Mouse (Mus musculus): ENCODE results near the gene Kdm2a. TPM values are rescaled to one million over a fixed set of nuclear protein-coding genes. Genes with fewer than 3 reads are reported as not detected.

Kdm2a gene
- total and polyA plus RNA-seq, 3 experiments = 20.3 to 55.9 TPM; not detected in 1

DNA sequence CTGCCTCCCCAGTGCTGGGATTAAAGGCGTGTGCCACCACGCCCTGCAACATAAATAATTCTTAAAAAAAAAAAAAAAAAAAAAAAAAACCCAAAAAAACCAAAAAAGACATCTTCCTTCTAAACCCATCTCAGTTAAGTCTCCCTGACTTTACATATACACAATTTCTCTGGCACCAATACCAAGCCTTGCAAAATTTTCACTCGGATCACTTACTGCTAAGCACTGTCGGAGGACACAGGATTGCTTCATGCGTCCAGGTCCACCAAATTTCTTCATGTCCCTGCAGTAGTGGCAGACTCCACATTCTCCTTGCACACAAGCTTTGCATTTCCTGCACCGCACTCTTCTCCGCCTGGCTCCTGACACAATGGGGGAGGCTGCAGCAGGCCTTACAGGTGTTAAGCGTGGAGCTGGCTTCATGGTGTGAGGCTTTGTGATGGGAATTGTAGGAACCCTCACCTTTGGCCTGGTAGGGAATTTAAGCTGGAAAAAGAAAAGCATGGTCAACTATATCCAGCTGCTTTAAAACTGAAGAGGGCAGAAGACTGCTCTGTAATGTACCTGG lies 69.3 kb downstream of the Kdm2a start:
- H3K27me3 ChIP-seq (ENCODE audit: control insufficient read depth in 1 of 2, insufficient read depth in 2 of 2, low read length in 2 of 2) = no peaks in the 10 kb centered on the region
- peaks cover 27 to 28% of the 10 kb centered on the region in 2 experiments for H3K36me3 ChIP-seq (ENCODE audit: control insufficient read depth in 1 of 2, insufficient read depth in 2 of 2, low read length in 2 of 2)
- H3K4me3 ChIP-seq (ENCODE audit: control insufficient read depth in 1 of 2, insufficient read depth in 1 of 2, low read depth in 2 of 2, low read length in 2 of 2) = no peak overlapping the region
- no peaks in the 10 kb centered on the region for H3K9me3 ChIP-seq (replicated peaks; ENCODE audit: insufficient read depth, low read length)
- H3K27ac ChIP-seq (ENCODE audit: control insufficient read depth, low read depth, low read length) = no peak overlapping the region
- DNase-seq (ENCODE audit: low read depth, low spot score) = no peak
- peaks cover 13 to 19% of the 10 kb centered on the region in 2 experiments for H3K4me1 ChIP-seq (ENCODE audit: control insufficient read depth in 1 of 2, insufficient read depth in 2 of 2, low read length in 2 of 2)
- H3K79me2 ChIP-seq (ENCODE audit: control insufficient read depth, insufficient read depth, low read length, poor library complexity) = peaks cover 17% of the 10 kb centered on the region
- no peak overlapping the region for H3K9ac ChIP-seq (ENCODE audit: control insufficient read depth, low read depth, low read length, poor library complexity, severe bottlenecking)
- TF ChIP-seq NRF1 (IDR thresholded peaks at IDR 0.05; ENCODE audit: insufficient read depth, low read depth, low read length, poor library complexity, severe bottlenecking) = no peak

DNA sequence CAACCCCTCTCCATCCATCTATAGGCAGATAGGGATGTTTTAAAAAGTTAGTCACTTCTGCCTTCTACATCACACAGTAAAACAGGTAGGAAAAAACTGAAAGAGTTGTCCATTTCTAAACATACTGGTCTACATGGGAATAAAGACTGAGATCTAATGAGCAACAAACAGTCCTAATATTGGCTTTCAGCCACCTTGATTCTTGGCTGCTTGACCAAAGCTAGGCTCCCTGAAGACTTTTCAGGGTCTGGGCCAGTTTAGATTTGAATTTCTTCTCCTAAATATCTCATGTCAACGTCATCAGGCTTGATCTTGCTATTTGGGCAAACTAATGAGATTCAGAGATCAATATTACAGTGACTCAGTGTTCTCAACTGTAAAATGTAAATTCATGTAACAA lies 71.2 kb downstream of the Kdm2a start:
- no peak for TF ChIP-seq ETS1 (IDR thresholded peaks at IDR 0.05; ENCODE audit: low read depth, low read length)
- no peak for TF ChIP-seq GABPA (IDR thresholded peaks at IDR 0.05; ENCODE audit: low read depth, low read length)
- TF ChIP-seq MAFK (IDR thresholded peaks at IDR 0.05; ENCODE audit: borderline replicate concordance, low read depth, low read length) = no peak
- TF ChIP-seq MXI1 (IDR thresholded peaks at IDR 0.05; ENCODE audit: low read depth, low read length) = no peak
- no peak for TF ChIP-seq MEF2A (IDR thresholded peaks at IDR 0.05; ENCODE audit: extremely low read depth, insufficient replicate concordance, low read depth, low read length, poor library complexity, severe bottlenecking)
- TF ChIP-seq SMC3 (IDR thresholded peaks at IDR 0.05; ENCODE audit: low read depth, low read length) = no peak
- no peak for TF ChIP-seq RAD21 (IDR thresholded peaks at IDR 0.05; ENCODE audit: low read depth, low read length)
- TF ChIP-seq EP300 (IDR thresholded peaks at IDR 0.05; ENCODE audit: low read depth in 1 of 2, low read length in 2 of 2) = no peak
- TF ChIP-seq POLR2AphosphoS2 (IDR thresholded peaks at IDR 0.05; ENCODE audit: low read length) = no peak
- TF ChIP-seq TBP (IDR thresholded peaks at IDR 0.05; ENCODE audit: low read depth, low read length) = no peak
- TF ChIP-seq NELFE (IDR thresholded peaks at IDR 0.05; ENCODE audit: low read depth, low read length) = no peak
- TF ChIP-seq POLR2AphosphoS5 (IDR thresholded peaks at IDR 0.05; ENCODE audit: borderline replicate concordance, low read depth, low read length) = no peak
- no peak for TF ChIP-seq POLR2A (IDR thresholded peaks at IDR 0.05; ENCODE audit: control insufficient read depth in 1 of 2, insufficient read depth in 1 of 2, low read depth in 1 of 2, low read length in 2 of 2, poor library complexity in 1 of 2)
- no peak for TF ChIP-seq BHLHE40 (IDR thresholded peaks at IDR 0.05; ENCODE audit: borderline replicate concordance, low read depth, low read length)
- TF ChIP-seq RCOR1 (IDR thresholded peaks at IDR 0.05; ENCODE audit: low read depth, low read length) = no peak
- TF ChIP-seq TCF12 (IDR thresholded peaks at IDR 0.05; ENCODE audit: low read depth, low read length) = no peak
- no peak for TF ChIP-seq SIN3A (IDR thresholded peaks at IDR 0.05; ENCODE audit: low read length)
- no peak for TF ChIP-seq CHD1 (IDR thresholded peaks at IDR 0.05; ENCODE audit: low read depth, low read length)
- no peak for TF ChIP-seq ZMIZ1 (IDR thresholded peaks at IDR 0.05; ENCODE audit: low read depth, low read length)
- TF ChIP-seq USF1 (IDR thresholded peaks at IDR 0.05; ENCODE audit: low read depth, low read length) = no peak
- DNase-seq (ENCODE audit: low read depth, low spot score) = no peak
- H3K27me3 ChIP-seq (ENCODE audit: control insufficient read depth in 1 of 2, insufficient read depth in 2 of 2, low read length in 2 of 2) = no peaks in the 10 kb centered on the region

More for the DNA sequence above, 71.2 kb downstream of the Kdm2a start:
- Histone ChIP-seq H3K4me1 (ENCODE audit: control insufficient read depth in 1 of 2, insufficient read depth in 2 of 2, low read length in 2 of 2) (peaks cover 11 to 12% of the 10 kb centered on the region in 2 experiments), H3K27ac (ENCODE audit: control insufficient read depth, low read depth, low read length) (no peak overlapping the region), H3K9me3 (replicated peaks; ENCODE audit: insufficient read depth, low read length) (no peaks in the 10 kb centered on the region), H3K36me3 (ENCODE audit: control insufficient read depth in 1 of 2, insufficient read depth in 2 of 2, low read length in 2 of 2) (peaks cover 25 to 39% of the 10 kb centered on the region in 2 experiments), H3K4me3 (ENCODE audit: control insufficient read depth in 1 of 2, insufficient read depth in 1 of 2, low read depth in 2 of 2, low read length in 2 of 2) (no peak overlapping the region), H3K9ac (ENCODE audit: control insufficient read depth, low read depth, low read length, poor library complexity, severe bottlenecking) (no peak overlapping the region), H3K79me2 (ENCODE audit: control insufficient read depth, insufficient read depth, low read length, poor library complexity) (peaks cover 4% of the 10 kb centered on the region)

All from MEL (cell line).